Mouse (Mus musculus): ENCODE results near the gene Samm50. TPM values are rescaled to one million over a fixed set of nuclear protein-coding genes. Genes with fewer than 3 reads are reported as not detected.

The Samm50 gene
- polyA plus RNA-seq, 2 experiments, result 12.3 to 49.3 TPM

GRCm38 (mm10) chr15:84167600-84167999 lies 24.4 kb upstream of the Samm50 start, which contains the start of gene Pnpla3:
Pnpla3 (plus strand) TSS chr15:84167837.
- H3K36me3 ChIP-seq (replicated peaks; ENCODE audit: control insufficient read depth, insufficient read depth, low read depth), result no peaks in the 10 kb centered on the region
- H3K27me3 ChIP-seq (ENCODE audit: control insufficient read depth, insufficient read depth, low read length), result peaks cover 16% of the 10 kb centered on the region
- H3K4me3 ChIP-seq (ENCODE audit: insufficient read depth in 1 of 2, low read depth in 2 of 2, low read length in 2 of 2), result peak within 1 kb of the TSS; percentile 44 to 47
- H3K27ac ChIP-seq, result no peak within 1 kb of the TSS
- H3K4me1 ChIP-seq (replicated peaks; ENCODE audit: control insufficient read depth in 2 of 2, insufficient read depth in 2 of 2, low read length in 1 of 2), result peaks cover 0 to 4% of the 10 kb centered on the region in 2 experiments; a peak in 2 of 4 replicates
- no peak within 1 kb of the TSS; the same call in 1 of the 2 replicates for H3K9ac ChIP-seq (replicated peaks)
- no peaks in the 10 kb centered on the region for H3K9me3 ChIP-seq (ENCODE audit: control insufficient read depth, low read length)
- TF ChIP-seq EP300 (IDR thresholded peaks at IDR 0.05; ENCODE audit: low read depth), result no peak
- peak; percentile 36; the same call in 1 of the 2 replicates for TF ChIP-seq CTCF (IDR thresholded peaks at IDR 0.05; ENCODE audit: low read depth)
- WGBS (ENCODE audit: insufficient replicate concordance), result under 1% methylated on average over 28 of the region's 28 CpGs
- peak; percentile 82 for ATAC-seq (ENCODE audit: insufficient read depth)
- peak; percentile 66 to 77 (median 74) for DNase-seq (ENCODE audit: low read depth in 3 of 3, low spot score in 3 of 3)
- H3K4me2 ChIP-seq (ENCODE audit: low read depth), result peak within 1 kb of the TSS; percentile 66

- H3K4me3 ChIP-seq (ENCODE audit: insufficient read depth in 1 of 2, low read depth in 2 of 2, low read length in 2 of 2), result peak overlapping the region; percentile 44 to 47
- TF ChIP-seq CTCF (IDR thresholded peaks at IDR 0.05; ENCODE audit: low read depth) (no peak), EP300 (IDR thresholded peaks at IDR 0.05; ENCODE audit: low read depth) (no peak)
- H3K27me3 ChIP-seq (ENCODE audit: control insufficient read depth, insufficient read depth, low read length), result peaks cover 16% of the 10 kb centered on the region
- ATAC-seq (ENCODE audit: insufficient read depth), result peak; percentile 75
- no peak overlapping the region; the same call in 1 of the 2 replicates for H3K9ac ChIP-seq (replicated peaks)
- no peaks in the 10 kb centered on the region for H3K36me3 ChIP-seq (replicated peaks; ENCODE audit: control insufficient read depth, insufficient read depth, low read depth)
- H3K4me2 ChIP-seq (ENCODE audit: low read depth), result peak overlapping the region; percentile 66
- no peaks in the 10 kb centered on the region for H3K9me3 ChIP-seq (ENCODE audit: control insufficient read depth, low read length)
- peak; percentile 22 to 45 (median 31) for DNase-seq (ENCODE audit: low read depth in 3 of 3, low spot score in 3 of 3)
- WGBS (ENCODE audit: insufficient replicate concordance), result 5% methylated on average over 28 of the region's 28 CpGs
- peaks cover 0 to 4% of the 10 kb centered on the region in 2 experiments; a peak in 2 of 4 replicates for H3K4me1 ChIP-seq (replicated peaks; ENCODE audit: control insufficient read depth in 2 of 2, insufficient read depth in 2 of 2, low read length in 1 of 2)
- H3K27ac ChIP-seq, result no peak overlapping the region
Observed at GRCm38 (mm10) chr15:84168170-84169161, 23.6 kb upstream of the Samm50 start.

- ATAC-seq (ENCODE audit: insufficient read depth) (no peak), DNase-seq (ENCODE audit: low read depth in 3 of 3, low spot score in 3 of 3) (no peak)
- Histone ChIP-seq H3K36me3 (replicated peaks; ENCODE audit: control insufficient read depth, insufficient read depth, low read depth) (no peaks in the 10 kb centered on the region), H3K4me1 (replicated peaks; ENCODE audit: control insufficient read depth in 2 of 2, insufficient read depth in 2 of 2, low read length in 1 of 2) (peaks cover 0 to 4% of the 10 kb centered on the region in 2 experiments; a peak in 2 of 4 replicates), H3K4me2 (ENCODE audit: low read depth) (peak overlapping the region; percentile 34; the same call in 1 of the 2 replicates), H3K9me3 (ENCODE audit: control insufficient read depth, low read length) (no peaks in the 10 kb centered on the region), H3K27ac (no peak overlapping the region), H3K27me3 (ENCODE audit: control insufficient read depth, insufficient read depth, low read length) (peaks cover 16% of the 10 kb centered on the region), H3K9ac (replicated peaks) (no peak overlapping the region), H3K4me3 (ENCODE audit: insufficient read depth in 1 of 2, low read depth in 2 of 2, low read length in 2 of 2) (no peak overlapping the region)
- WGBS (ENCODE audit: insufficient replicate concordance), result 48% methylated on average over 1 of the region's 1 CpGs
- no peak for TF ChIP-seq CTCF (IDR thresholded peaks at IDR 0.05; ENCODE audit: low read depth)
- TF ChIP-seq EP300 (IDR thresholded peaks at IDR 0.05; ENCODE audit: low read depth), result no peak
Observed at GRCm38 (mm10) chr15:84169511-84169910, 22.5 kb upstream of the Samm50 start.

GRCm38 (mm10) chr15:84171166-84171565 lies 20.9 kb upstream of the Samm50 start:
- TF ChIP-seq EP300 (IDR thresholded peaks at IDR 0.05; ENCODE audit: low read depth) (no peak), CTCF (IDR thresholded peaks at IDR 0.05; ENCODE audit: low read depth) (no peak)
- H3K4me3 ChIP-seq (ENCODE audit: insufficient read depth in 1 of 2, low read depth in 2 of 2, low read length in 2 of 2), result no peak overlapping the region
- peaks cover 0 to 4% of the 10 kb centered on the region in 2 experiments; a peak in 2 of 4 replicates for H3K4me1 ChIP-seq (replicated peaks; ENCODE audit: control insufficient read depth in 2 of 2, insufficient read depth in 2 of 2, low read length in 1 of 2)
- H3K36me3 ChIP-seq (replicated peaks; ENCODE audit: control insufficient read depth, insufficient read depth, low read depth), result no peaks in the 10 kb centered on the region
- no peaks in the 10 kb centered on the region for H3K9me3 ChIP-seq (ENCODE audit: control insufficient read depth, low read length)
- 70% methylated on average over 7 of the region's 7 CpGs for WGBS (ENCODE audit: insufficient replicate concordance)
- H3K27ac ChIP-seq, result no peak overlapping the region
- H3K9ac ChIP-seq (replicated peaks), result no peak overlapping the region
- ATAC-seq (ENCODE audit: insufficient read depth) (no peak), DNase-seq (ENCODE audit: low read depth in 3 of 3, low spot score in 3 of 3) (no peak)
- H3K27me3 ChIP-seq (ENCODE audit: control insufficient read depth, insufficient read depth, low read length), result peaks cover 16% of the 10 kb centered on the region
- no peak overlapping the region for H3K4me2 ChIP-seq (ENCODE audit: low read depth)

GRCm38 (mm10) chr15:84178733-84179132 lies 13.3 kb upstream of the Samm50 start:
- no peak for DNase-seq (ENCODE audit: low read depth in 3 of 3, low spot score in 3 of 3)
- H3K9ac ChIP-seq (replicated peaks), result no peak overlapping the region
- H3K27ac ChIP-seq, result no peak overlapping the region
- H3K36me3 ChIP-seq (replicated peaks; ENCODE audit: control insufficient read depth, insufficient read depth, low read depth), result no peaks in the 10 kb centered on the region
- ATAC-seq (ENCODE audit: insufficient read depth), result no peak
- no peaks in the 10 kb centered on the region for H3K27me3 ChIP-seq (ENCODE audit: control insufficient read depth, insufficient read depth, low read length)
- no peak overlapping the region for H3K4me3 ChIP-seq (ENCODE audit: insufficient read depth in 1 of 2, low read depth in 2 of 2, low read length in 2 of 2)
- no peak overlapping the region for H3K4me2 ChIP-seq (ENCODE audit: low read depth)
- no peaks in the 10 kb centered on the region for H3K9me3 ChIP-seq (ENCODE audit: control insufficient read depth, low read length)
- 75% methylated on average over 9 of the region's 9 CpGs for WGBS (ENCODE audit: insufficient replicate concordance)
- H3K4me1 ChIP-seq (replicated peaks; ENCODE audit: control insufficient read depth in 2 of 2, insufficient read depth in 2 of 2, low read length in 1 of 2), result peaks cover 0 to 6% of the 10 kb centered on the region in 2 experiments; a peak in 2 of 4 replicates
- no peak for TF ChIP-seq EP300 (IDR thresholded peaks at IDR 0.05; ENCODE audit: low read depth)
- no peak for TF ChIP-seq CTCF (IDR thresholded peaks at IDR 0.05; ENCODE audit: low read depth)
